Mouse (Mus musculus): Measurements from ENCODE around the gene Ppan. TPM values are rescaled to one million over a fixed set of nuclear protein-coding genes. Genes with fewer than 3 reads are reported as not detected.

Ppan gene
- polyA plus RNA-seq, 1 experiment, result 6.6 TPM

DNA sequence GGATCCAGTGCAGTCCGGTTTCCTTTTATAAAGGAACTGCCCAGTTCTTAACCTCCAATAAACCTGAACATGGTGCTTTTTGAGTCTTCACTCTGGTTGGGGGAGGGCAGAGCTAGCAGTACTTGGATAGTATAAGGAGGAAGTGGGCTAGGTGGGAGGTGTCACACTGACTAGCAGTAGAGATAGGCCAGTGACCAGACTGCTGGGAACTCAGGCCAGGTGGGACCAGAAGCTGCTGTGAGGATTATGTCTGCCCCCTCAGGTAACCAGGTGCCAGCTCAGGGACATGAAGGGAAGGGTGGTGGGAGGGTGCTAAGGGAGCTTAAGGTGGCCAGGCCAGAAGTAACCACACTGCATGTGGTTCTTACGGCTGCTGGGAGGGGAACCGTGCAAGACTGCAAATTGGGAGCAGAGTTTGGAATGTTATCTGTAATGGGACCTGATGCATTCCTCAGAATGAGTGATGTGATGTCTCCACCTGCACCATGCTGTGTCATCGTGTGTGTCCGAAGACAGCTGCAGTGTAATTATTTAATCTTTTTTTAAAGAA lies 4.2 kb downstream of the Ppan start:
- H3K4me1 ChIP-seq (ENCODE audit: control insufficient read depth, insufficient read depth, insufficient read length, low read length), result peaks cover 1% of the 10 kb centered on the region; the same call in 1 of the 2 replicates
- no peak overlapping the region for H3K4me3 ChIP-seq (ENCODE audit: insufficient read depth, low read depth, low read length)
- no peak overlapping the region for H3K27ac ChIP-seq (replicated peaks; ENCODE audit: low read depth, low read length)

DNA sequence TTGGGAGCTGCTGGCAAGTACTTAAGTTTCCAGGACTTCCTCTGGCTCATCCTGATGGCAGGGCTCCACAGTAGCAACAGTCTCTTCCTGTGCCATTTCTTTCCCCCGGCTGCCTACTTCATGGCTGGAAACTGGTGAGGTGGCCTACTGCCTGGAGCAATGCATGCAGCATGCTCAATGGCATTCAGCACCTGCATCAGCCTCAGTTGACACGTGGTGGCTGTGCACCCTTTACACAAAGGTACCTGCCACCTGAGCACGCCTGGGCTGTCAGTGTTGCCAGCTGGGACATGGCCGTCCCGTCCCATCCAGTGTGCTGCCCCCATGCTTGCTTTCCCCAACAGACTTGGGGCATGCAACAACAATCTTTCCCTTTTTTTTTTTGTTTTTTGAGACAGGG lies 5.1 kb downstream of the Ppan start:
- no peak overlapping the region for H3K4me3 ChIP-seq (ENCODE audit: insufficient read depth, low read depth, low read length)
- peaks cover 10% of the 10 kb centered on the region; the same call in 1 of the 2 replicates for H3K4me1 ChIP-seq (ENCODE audit: control insufficient read depth, insufficient read depth, insufficient read length, low read length)
- H3K27ac ChIP-seq (replicated peaks; ENCODE audit: low read depth, low read length), result no peak overlapping the region

DNA sequence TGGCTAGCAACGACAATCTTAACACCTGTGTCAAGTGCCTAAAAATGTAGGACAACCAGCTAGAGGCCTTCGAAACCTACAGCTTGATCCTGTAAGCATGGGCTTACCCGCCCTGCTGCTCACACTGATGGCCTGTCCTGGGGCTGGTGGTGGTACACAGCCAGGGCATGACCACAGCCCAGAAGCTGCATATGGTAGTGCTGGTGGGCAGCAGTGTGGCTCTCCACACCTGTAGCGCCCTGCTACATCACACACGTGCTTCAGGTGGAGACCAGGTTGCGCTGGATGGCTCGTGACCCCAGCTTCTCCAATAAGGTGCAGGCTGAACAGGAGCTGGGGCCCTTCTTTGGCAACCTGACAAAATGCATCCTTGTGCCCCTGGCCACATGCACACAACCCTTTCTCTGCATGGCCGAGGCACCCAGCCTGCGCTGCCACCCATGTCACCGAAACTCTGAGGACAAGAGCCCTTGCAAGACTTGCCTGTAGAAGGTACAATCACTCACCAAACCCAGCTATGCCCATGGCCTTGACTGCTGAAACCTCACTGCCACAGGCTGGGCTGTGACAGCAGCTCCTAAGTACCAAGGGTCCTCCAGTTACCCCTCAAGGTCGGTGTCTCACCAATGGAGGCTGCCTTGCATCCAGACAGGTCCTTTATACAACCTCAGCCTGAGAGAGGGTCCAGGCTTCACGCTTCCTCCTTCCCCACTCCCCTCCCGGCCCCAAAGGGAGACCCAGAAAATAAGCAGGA lies 5.8 kb downstream of the Ppan start:
- Histone ChIP-seq H3K4me1 (ENCODE audit: control insufficient read depth, insufficient read depth, insufficient read length, low read length) (peaks cover 10% of the 10 kb centered on the region; the same call in 1 of the 2 replicates), H3K4me3 (ENCODE audit: insufficient read depth, low read depth, low read length) (no peak overlapping the region)

DNA sequence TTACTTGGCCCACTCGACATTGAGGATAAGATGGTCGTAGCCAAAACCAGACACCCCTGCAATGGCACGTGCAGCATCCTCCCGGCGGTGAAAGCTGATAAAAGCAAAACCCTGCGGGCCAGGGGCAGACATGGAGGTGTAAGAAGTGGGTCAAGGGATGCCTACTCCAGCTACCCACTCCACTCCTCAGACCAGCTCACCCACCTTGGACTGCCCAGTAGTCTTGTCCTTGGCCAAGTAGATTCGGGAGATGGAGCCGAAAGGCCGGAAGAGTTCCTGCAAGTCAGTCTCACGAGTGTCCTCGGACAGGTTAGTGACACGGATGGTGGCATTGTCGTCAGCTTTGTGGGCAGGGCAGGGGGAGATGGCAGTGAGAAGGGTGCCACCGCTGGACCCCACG lies 6.7 kb downstream of the Ppan start:
- H3K4me1 ChIP-seq (ENCODE audit: control insufficient read depth, insufficient read depth, insufficient read length, low read length), result peaks cover 10% of the 10 kb centered on the region; the same call in 1 of the 2 replicates
- H3K4me3 ChIP-seq (ENCODE audit: insufficient read depth, low read depth, low read length), result no peak overlapping the region
- H3K27ac ChIP-seq (replicated peaks; ENCODE audit: low read depth, low read length), result no peak overlapping the region

More for the DNA sequence above, 5.8 kb downstream of the Ppan start:
- no peak overlapping the region for H3K27ac ChIP-seq (replicated peaks; ENCODE audit: low read depth, low read length)

DNA sequence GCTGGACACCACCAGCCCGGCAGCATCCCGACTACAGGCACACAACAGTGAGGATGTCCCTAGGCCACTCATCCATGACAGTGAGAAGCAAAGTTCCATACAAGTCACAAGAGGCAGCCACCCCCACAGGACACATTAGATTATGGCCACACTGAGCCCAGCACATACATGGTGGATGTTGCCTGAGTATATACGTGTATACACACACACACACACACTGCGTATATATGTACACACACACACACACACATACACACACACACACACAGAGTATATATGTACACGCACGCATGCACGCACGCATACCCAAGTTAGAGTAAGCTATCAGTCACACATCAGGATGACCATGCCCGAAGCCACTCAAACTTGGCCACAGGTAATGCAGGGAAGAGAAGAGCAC lies 7.4 kb downstream of the Ppan start:
- Histone ChIP-seq H3K4me3 (ENCODE audit: insufficient read depth, low read depth, low read length) (no peak overlapping the region), H3K4me1 (ENCODE audit: control insufficient read depth, insufficient read depth, insufficient read length, low read length) (peaks cover 10% of the 10 kb centered on the region; the same call in 1 of the 2 replicates), H3K27ac (replicated peaks; ENCODE audit: low read depth, low read length) (no peak overlapping the region)

DNA sequence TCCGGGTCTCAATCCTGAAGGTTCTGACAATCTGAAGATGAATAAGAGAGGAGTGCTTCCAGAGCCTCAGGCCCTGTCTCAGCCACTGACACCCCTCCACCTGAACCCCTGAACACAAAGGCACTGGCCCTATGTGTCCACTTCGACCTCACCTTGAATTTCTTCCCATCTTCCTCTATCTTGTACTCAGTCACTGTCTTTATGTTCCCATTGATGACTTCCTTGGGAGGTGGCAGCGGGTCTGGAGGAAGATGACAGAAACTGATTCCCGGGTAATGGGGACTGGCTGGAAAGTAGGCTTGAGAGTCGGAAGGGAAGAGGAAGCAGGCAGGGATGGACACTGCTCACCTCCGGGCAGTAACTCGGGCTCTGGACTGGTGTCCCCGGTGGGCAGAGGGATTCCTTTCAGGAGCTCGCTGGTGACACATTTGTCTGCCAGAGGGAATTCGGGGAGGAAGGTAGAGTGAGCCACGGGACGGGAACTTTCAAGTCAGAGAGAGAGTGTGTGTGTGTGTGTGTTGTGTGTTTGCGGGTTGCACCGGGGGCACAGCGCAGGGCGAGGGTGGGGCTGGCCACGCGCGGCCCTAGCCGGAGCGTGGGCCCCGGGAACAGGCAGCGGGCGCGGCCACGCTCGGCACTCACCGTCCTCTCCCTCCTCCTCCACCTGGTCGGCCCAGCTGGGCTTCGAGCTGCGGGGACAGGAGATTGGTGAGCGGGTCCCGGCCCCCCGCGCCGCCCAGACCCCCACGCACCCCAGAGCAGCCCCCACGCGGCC lies 9.9 kb downstream of the Ppan start:
- Histone ChIP-seq H3K27ac (replicated peaks; ENCODE audit: low read depth, low read length) (no peak overlapping the region; the same call in 1 of the 2 replicates), H3K4me1 (ENCODE audit: control insufficient read depth, insufficient read depth, insufficient read length, low read length) (peaks cover 10% of the 10 kb centered on the region; the same call in 1 of the 2 replicates), H3K4me3 (ENCODE audit: insufficient read depth, low read depth, low read length) (peak overlapping the region; percentile 90)

DNA sequence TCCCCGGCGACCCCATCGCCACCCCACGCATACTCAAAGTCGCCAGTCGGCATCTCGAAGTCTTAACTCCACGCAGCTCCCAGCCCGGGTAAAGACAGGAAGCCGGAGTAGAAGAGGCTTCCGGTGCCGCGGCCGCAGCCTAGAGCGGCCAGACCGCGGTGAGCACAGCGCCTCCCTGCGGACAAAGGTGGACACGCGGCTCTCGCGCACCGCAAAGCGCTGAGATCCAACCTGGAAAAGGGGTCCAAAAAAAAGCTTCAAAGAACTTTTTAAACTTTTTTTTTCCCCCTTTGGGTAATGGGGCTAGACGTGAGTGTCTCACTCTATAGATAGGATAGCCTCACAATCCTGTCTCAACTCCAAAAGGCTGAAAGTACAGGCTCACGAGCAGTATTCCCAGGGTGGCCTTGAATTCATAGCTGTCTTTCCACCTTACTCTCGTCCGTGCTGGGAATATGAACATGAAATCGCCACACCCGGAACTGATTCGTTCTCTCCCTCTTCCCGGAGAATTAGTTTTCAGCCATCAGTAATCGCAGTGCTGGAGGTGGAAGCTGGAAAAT lies 10.6 kb downstream of the Ppan start, which contains the start of gene Eif3g:
Gene Eif3g (minus strand): TSS at position 113 of the 563 bp plus-strand sequence.
- H3K4me3 ChIP-seq (ENCODE audit: insufficient read depth, low read depth, low read length), result peak within 1 kb of the TSS; percentile 90
- H3K27ac ChIP-seq (replicated peaks; ENCODE audit: low read depth, low read length), result no peak within 1 kb of the TSS; the same call in 1 of the 2 replicates
- peaks cover 10% of the 10 kb centered on the region; the same call in 1 of the 2 replicates for H3K4me1 ChIP-seq (ENCODE audit: control insufficient read depth, insufficient read depth, insufficient read length, low read length)

DNA sequence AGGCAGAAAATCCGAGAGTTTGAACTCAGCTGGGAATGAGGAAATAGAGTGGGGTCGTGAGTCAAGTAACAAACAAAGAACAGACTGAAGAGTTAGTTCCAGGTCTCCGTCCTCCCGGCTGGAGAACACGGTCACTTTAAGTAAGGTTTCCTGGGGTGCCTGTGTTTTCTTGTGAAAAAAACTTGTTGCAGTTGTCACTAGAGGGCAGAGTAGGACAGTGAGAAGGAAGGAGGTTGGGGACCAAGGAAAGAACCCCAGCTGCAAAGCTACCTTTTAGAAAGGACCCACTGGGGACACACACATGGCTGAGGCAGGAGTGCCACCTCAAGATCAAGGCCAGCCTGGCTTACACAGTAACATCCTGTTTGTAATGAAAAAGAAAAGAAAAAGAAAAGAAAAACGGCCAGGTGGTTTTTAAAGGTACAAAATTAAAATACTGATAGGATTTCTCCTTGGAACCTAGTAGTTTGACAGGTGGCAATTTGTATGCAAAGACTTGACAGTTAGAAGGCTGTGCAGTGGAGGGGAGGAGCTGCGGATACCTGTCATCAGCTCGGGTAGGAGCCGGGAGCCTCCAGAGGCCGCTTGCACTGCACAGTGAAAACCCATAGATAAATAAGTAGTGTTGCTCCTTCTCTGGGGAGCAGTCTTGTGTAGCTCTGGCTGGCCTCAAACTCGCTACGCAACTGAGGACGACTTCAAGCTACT lies 13.6 kb downstream of the Ppan start:
- Histone ChIP-seq H3K27ac (replicated peaks; ENCODE audit: low read depth, low read length) (no peak overlapping the region), H3K4me1 (ENCODE audit: control insufficient read depth, insufficient read depth, insufficient read length, low read length) (peaks cover 10% of the 10 kb centered on the region; the same call in 1 of the 2 replicates), H3K4me3 (ENCODE audit: insufficient read depth, low read depth, low read length) (no peak overlapping the region)

DNA sequence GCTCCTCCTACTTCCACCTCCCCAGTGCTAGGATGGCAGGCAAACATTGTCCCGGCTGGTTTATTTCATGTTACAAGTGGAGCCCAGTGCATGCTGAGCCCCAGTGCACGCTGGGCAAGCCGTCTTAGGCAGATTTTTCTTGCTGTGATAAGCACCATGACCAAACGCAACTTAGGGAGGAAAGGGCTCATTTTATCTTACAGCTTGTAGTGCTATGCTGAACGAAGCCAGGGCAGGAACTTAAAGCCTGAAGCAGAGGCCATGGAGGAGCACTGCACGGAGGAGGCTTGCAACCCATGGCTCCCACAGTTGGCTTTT lies 14.2 kb downstream of the Ppan start:
- H3K4me1 ChIP-seq (ENCODE audit: control insufficient read depth, insufficient read depth, insufficient read length, low read length), result peaks cover 9% of the 10 kb centered on the region; the same call in 1 of the 2 replicates
- H3K4me3 ChIP-seq (ENCODE audit: insufficient read depth, low read depth, low read length), result no peak overlapping the region
- no peak overlapping the region for H3K27ac ChIP-seq (replicated peaks; ENCODE audit: low read depth, low read length)

DNA sequence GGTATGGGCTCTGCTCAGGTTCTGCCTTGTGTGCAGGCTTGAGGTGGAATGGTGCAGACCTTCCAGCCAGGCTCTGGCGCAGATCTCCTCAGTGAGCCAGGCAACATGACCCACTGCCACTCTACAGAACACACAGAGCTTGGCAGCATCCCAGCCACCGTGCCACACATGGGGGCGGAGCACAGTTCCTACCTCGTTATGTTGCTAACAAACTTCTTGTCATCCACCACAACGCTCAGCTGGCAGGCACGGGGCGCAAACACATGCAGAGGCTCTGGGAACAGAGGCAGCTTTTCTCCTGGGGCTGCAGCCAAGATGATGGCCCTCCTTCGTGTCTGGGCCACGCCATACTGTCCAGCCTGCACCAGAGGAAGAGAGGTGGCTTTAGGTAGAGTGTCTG lies 22.0 kb downstream of the Ppan start:
- Histone ChIP-seq H3K4me3 (ENCODE audit: insufficient read depth, low read depth, low read length) (no peak overlapping the region), H3K27ac (replicated peaks; ENCODE audit: low read depth, low read length) (no peak overlapping the region), H3K4me1 (ENCODE audit: control insufficient read depth, insufficient read depth, insufficient read length, low read length) (no peaks in the 10 kb centered on the region)

DNA sequence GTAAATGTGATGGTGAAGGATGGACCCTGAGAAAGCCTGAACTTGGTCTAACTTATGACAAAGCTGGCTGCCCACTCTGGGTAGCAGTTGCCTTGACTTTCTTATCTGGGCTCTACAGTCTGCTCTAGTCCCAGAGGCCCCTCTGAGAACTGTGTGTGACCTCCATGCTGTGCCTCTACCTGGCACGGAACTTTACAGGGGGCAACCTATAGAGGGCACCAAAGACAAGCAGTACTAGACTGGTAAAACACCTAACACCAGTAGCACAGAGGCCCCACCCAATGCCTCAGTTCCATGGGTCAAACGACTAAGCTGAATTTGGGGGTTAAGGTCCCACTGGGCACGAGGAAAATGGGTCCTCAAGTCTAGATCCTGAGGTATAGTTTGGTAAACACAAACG lies 28.2 kb downstream of the Ppan start:
- Histone ChIP-seq H3K4me3 (ENCODE audit: insufficient read depth, low read depth, low read length) (no peak overlapping the region), H3K27ac (replicated peaks; ENCODE audit: low read depth, low read length) (no peak overlapping the region), H3K4me1 (ENCODE audit: control insufficient read depth, insufficient read depth, insufficient read length, low read length) (no peaks in the 10 kb centered on the region)

DNA sequence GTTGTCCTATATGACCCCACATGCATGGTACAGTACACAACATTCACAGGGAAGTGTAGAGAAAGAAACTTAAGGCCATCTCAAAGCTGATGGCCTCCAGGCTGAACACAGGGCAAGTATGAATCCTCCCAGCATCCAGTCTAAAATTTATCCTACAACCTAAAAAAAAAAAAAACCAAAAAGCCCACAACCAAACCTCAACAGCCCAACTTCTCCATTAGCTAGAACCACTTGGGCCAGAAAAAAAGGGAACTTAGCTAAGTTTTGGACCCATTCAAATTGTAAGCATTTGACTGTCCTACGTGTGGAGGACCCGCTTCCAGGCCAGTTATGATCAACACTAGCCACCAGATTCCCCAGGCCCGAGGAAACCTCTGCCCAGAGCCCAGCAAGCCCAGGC lies 35.3 kb downstream of the Ppan start:
- H3K4me1 ChIP-seq (ENCODE audit: control insufficient read depth, insufficient read depth, insufficient read length, low read length), result no peaks in the 10 kb centered on the region
- H3K27ac ChIP-seq (replicated peaks; ENCODE audit: low read depth, low read length), result no peak overlapping the region

More for the DNA sequence above, 35.3 kb downstream of the Ppan start:
- no peak overlapping the region for H3K4me3 ChIP-seq (ENCODE audit: insufficient read depth, low read depth, low read length)

All from brown adipose tissue, adult 24 weeks (tissue).